Mouse (Mus musculus): ENCODE results near the gene Olfr1024. TPM values are rescaled to one million over a fixed set of nuclear protein-coding genes. Genes with fewer than 3 reads are reported as not detected.

Olfr1024 gene
- polyA plus RNA-seq (2014; fragmentation: Nextera tagmentation; extraction: Ambion mirVana), result not detected in 2 replicates

DNA sequence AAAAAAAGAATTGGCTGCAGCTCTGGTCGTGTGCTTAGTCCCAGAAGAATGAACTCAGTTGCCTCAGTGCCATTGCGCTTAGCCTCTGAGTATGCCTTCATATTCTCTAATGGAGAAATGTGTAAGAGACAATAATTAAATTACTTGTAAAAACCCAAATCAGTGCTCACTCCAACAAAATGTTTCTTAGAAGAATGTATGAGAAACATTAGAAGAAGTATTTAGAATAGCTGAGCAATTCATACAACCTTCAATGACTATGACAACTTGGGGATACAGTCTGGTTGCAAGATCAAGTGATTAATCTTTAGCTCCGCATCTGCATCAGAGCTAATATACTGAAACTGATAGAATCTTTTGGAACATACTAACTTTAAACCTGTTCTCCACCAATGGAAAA, at the start of gene Olfr1024:
Gene Olfr1024 (minus strand): TSS at position 101 of the 400 bp plus-strand sequence.
- H3K9me3 ChIP-seq (ENCODE audit: control insufficient read depth, low read depth, low read length), result no peaks in the 10 kb centered on the region
- no peaks in the 10 kb centered on the region for H3K36me3 ChIP-seq (ENCODE audit: control insufficient read depth, insufficient read depth, low read length)
- H3K27me3 ChIP-seq (ENCODE audit: control insufficient read depth, insufficient read depth, low read length), result no peaks in the 10 kb centered on the region
- no peaks in the 10 kb centered on the region for H3K4me1 ChIP-seq (ENCODE audit: control insufficient read depth, insufficient read depth, low read length)
- no peak within 1 kb of the TSS for H3K4me3 ChIP-seq (ENCODE audit: low read depth, low read length)
- no peak within 1 kb of the TSS for H3K27ac ChIP-seq (ENCODE audit: low read length)
- no peak within 1 kb of the TSS for H3K4me2 ChIP-seq (replicated peaks; ENCODE audit: low read depth, low read length)
- no peak within 1 kb of the TSS for H3K9ac ChIP-seq (replicated peaks; ENCODE audit: low read depth, low read length)
- ATAC-seq (ENCODE audit: insufficient number of reproducible peaks, insufficient read depth, low FRiP score, low read depth), result no peak
- WGBS, result 78% methylated on average over 3 of the region's 3 CpGs

DNA sequence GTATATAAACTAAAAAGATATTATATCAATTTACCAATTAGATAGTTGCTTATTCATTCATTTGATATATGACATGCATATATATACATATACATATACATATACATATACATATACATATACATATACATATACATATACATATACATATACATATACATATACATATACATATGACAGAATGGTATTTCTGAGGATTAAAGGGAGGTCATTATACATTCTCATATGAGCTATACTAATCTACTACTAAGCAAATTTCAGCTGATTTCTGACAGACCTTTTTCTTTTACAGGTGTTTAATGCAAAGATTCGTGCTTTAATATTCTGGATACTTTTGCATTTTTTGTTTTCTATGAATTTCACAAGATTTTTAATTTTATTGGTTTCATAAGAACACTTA, 45.3 kb upstream of the Olfr1024 start, which contains the start of gene Olfr1028:
Gene Olfr1028 (plus strand): TSS at position 301 of the 400 bp plus-strand sequence.
- ATAC-seq (ENCODE audit: insufficient number of reproducible peaks, insufficient read depth, low FRiP score, low read depth), result no peak
- H3K27ac ChIP-seq (ENCODE audit: low read length), result no peak within 1 kb of the TSS
- H3K4me3 ChIP-seq (ENCODE audit: low read depth, low read length), result no peak within 1 kb of the TSS
- WGBS, result 88% methylated on average over 1 of the region's 1 CpGs
- H3K4me2 ChIP-seq (replicated peaks; ENCODE audit: low read depth, low read length), result no peak within 1 kb of the TSS
- no peak within 1 kb of the TSS for H3K9ac ChIP-seq (replicated peaks; ENCODE audit: low read depth, low read length)
- no peaks in the 10 kb centered on the region for H3K9me3 ChIP-seq (ENCODE audit: control insufficient read depth, low read depth, low read length)
- H3K4me1 ChIP-seq (ENCODE audit: control insufficient read depth, insufficient read depth, low read length), result no peaks in the 10 kb centered on the region
- no peaks in the 10 kb centered on the region for H3K36me3 ChIP-seq (ENCODE audit: control insufficient read depth, insufficient read depth, low read length)
- H3K27me3 ChIP-seq (ENCODE audit: control insufficient read depth, insufficient read depth, low read length), result no peaks in the 10 kb centered on the region

DNA sequence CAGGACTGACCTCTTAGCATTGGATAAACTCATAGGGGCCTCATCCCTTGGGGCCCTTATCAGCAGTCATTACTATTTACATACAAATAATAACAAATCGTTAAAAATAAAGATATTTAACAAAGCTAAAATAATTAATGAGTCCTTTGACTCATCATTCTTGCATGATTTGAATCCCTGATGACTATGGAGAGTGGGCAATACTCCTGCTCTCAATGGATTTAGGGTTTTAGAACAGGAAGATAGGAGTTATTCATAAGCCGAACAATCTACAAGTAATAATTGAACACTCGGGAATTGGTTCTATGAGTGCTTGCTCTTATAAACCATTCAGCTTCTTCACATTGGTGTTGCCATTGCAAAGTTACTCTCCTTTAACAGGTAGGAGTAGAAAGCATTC, 16.4 kb upstream of the Olfr1024 start, which contains the start of gene Olfr1026:
Gene Olfr1026 (plus strand): TSS at position 301 of the 400 bp plus-strand sequence.
- Histone ChIP-seq H3K4me3 (ENCODE audit: low read depth, low read length) (no peak within 1 kb of the TSS), H3K36me3 (ENCODE audit: control insufficient read depth, insufficient read depth, low read length) (no peaks in the 10 kb centered on the region), H3K4me1 (ENCODE audit: control insufficient read depth, insufficient read depth, low read length) (no peaks in the 10 kb centered on the region), H3K9me3 (ENCODE audit: control insufficient read depth, low read depth, low read length) (no peaks in the 10 kb centered on the region), H3K4me2 (replicated peaks; ENCODE audit: low read depth, low read length) (no peak within 1 kb of the TSS), H3K9ac (replicated peaks; ENCODE audit: low read depth, low read length) (no peak within 1 kb of the TSS), H3K27me3 (ENCODE audit: control insufficient read depth, insufficient read depth, low read length) (no peaks in the 10 kb centered on the region), H3K27ac (ENCODE audit: low read length) (no peak within 1 kb of the TSS)
- 93% methylated on average over 3 of the region's 3 CpGs for WGBS
- no peak for ATAC-seq (ENCODE audit: insufficient number of reproducible peaks, insufficient read depth, low FRiP score, low read depth)

DNA sequence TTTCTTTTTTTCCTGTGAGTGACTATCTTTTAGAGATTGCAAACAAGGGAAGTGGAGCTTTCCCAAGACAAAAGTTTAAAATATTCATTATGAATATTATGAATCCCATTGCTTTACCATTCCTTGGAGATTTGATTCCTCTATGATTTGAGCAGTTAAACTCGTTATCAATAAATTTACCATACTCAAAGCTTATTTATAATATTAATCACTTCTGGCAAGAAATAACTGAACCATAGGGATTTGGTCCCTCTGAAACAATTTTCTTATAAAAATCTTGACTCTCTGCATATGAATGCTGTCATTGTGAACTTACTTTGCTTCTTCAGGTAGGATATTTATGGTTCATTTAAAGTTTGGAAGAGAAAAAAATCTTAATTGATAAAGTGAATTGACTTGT, 10.0 kb upstream of the Olfr1024 start, which contains the start of gene Olfr1025-ps1:
Gene Olfr1025-ps1 (plus strand): TSS at position 301 of the 400 bp plus-strand sequence.
- H3K4me3 ChIP-seq (ENCODE audit: low read depth, low read length), result no peak within 1 kb of the TSS
- no peak within 1 kb of the TSS for H3K27ac ChIP-seq (ENCODE audit: low read length)
- H3K9ac ChIP-seq (replicated peaks; ENCODE audit: low read depth, low read length), result no peak within 1 kb of the TSS
- no peak for ATAC-seq (ENCODE audit: insufficient number of reproducible peaks, insufficient read depth, low FRiP score, low read depth)
- no peak within 1 kb of the TSS for H3K4me2 ChIP-seq (replicated peaks; ENCODE audit: low read depth, low read length)
- no peaks in the 10 kb centered on the region for H3K9me3 ChIP-seq (ENCODE audit: control insufficient read depth, low read depth, low read length)
- no peaks in the 10 kb centered on the region for H3K27me3 ChIP-seq (ENCODE audit: control insufficient read depth, insufficient read depth, low read length)
- no peaks in the 10 kb centered on the region for H3K4me1 ChIP-seq (ENCODE audit: control insufficient read depth, insufficient read depth, low read length)
- WGBS, result 67% methylated on average over 1 of the region's 1 CpGs
- H3K36me3 ChIP-seq (ENCODE audit: control insufficient read depth, insufficient read depth, low read length), result no peaks in the 10 kb centered on the region

DNA sequence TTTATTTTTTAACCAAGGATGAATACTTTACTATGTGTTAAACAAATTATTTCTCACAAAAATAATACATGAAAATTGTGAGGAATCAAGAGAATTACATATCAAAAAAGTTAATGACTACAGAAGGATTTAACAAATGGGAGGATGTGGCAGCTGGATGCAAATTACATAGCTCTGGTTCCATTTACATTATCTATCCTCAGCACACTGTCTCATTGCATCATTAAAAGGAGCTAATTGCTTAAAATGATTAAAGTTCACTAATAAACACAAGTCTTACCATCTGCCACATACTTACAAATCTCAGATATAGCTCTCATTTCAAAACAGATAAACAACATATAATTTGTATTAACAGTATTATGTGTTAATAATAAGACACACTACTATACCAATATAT, 8.3 kb upstream of the Olfr1024 start:
- no peak overlapping the region for H3K9ac ChIP-seq (replicated peaks; ENCODE audit: low read depth, low read length)
- ATAC-seq (ENCODE audit: insufficient number of reproducible peaks, insufficient read depth, low FRiP score, low read depth), result no peak
- H3K27ac ChIP-seq (ENCODE audit: low read length), result no peak overlapping the region
- no peak overlapping the region for H3K4me3 ChIP-seq (ENCODE audit: low read depth, low read length)
- H3K4me1 ChIP-seq (ENCODE audit: control insufficient read depth, insufficient read depth, low read length), result no peaks in the 10 kb centered on the region
- H3K36me3 ChIP-seq (ENCODE audit: control insufficient read depth, insufficient read depth, low read length), result no peaks in the 10 kb centered on the region
- H3K27me3 ChIP-seq (ENCODE audit: control insufficient read depth, insufficient read depth, low read length), result no peaks in the 10 kb centered on the region
- no peak overlapping the region for H3K4me2 ChIP-seq (replicated peaks; ENCODE audit: low read depth, low read length)
- H3K9me3 ChIP-seq (ENCODE audit: control insufficient read depth, low read depth, low read length), result no peaks in the 10 kb centered on the region

DNA sequence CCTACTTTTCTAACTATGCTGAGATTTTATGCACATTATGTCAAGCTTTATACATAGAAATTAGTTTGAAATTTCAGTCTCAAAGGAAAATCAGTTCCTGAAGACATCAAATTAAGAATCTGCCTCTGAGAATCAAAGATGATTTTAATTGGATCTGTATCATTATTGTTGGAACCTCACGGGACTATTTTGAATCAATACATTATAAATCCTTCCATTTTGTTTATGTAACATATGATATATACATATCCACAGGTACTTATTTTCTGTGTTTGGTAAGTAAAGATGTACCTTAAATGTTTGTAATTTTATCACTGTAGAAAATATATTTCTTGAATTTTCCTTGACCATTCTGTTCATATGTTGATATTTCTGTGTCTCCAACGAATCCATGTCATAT, 19.5 kb downstream of the Olfr1024 start, which contains the start of gene Olfr1023:
Gene Olfr1023 (plus strand): TSS at position 301 of the 400 bp plus-strand sequence.
- no peaks in the 10 kb centered on the region for H3K9me3 ChIP-seq (ENCODE audit: control insufficient read depth, low read depth, low read length)
- 80% methylated on average over 2 of the region's 2 CpGs for WGBS
- H3K27me3 ChIP-seq (ENCODE audit: control insufficient read depth, insufficient read depth, low read length), result no peaks in the 10 kb centered on the region
- H3K36me3 ChIP-seq (ENCODE audit: control insufficient read depth, insufficient read depth, low read length), result no peaks in the 10 kb centered on the region
- no peak within 1 kb of the TSS for H3K9ac ChIP-seq (replicated peaks; ENCODE audit: low read depth, low read length)
- no peak for ATAC-seq (ENCODE audit: insufficient number of reproducible peaks, insufficient read depth, low FRiP score, low read depth)
- H3K27ac ChIP-seq (ENCODE audit: low read length), result no peak within 1 kb of the TSS
- H3K4me2 ChIP-seq (replicated peaks; ENCODE audit: low read depth, low read length), result no peak within 1 kb of the TSS
- H3K4me3 ChIP-seq (ENCODE audit: low read depth, low read length), result no peak within 1 kb of the TSS
- H3K4me1 ChIP-seq (ENCODE audit: control insufficient read depth, insufficient read depth, low read length), result no peaks in the 10 kb centered on the region

DNA sequence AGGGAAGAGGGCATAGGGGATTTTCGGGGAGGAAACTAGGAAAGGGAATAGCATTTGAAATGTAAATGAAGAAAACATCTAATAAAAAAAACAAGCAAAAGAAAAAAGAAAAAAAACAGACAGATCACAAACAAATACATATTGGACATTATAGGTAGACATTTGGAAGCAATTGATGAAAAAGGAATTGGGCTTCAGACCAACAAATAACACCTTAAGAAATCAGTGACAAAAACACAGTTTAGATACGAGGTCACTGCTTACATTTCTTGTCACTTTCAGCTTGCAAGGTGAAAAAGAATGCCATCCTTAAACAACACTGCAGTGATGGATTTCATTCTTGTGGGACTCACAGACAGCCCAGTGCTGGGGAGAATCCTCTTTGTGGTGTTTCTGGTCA, 36.6 kb downstream of the Olfr1024 start, which contains the start of gene Olfr1022:
Gene Olfr1022 (plus strand): TSS at position 301 of the 400 bp plus-strand sequence.
- H3K27ac ChIP-seq (ENCODE audit: low read length), result no peak within 1 kb of the TSS
- H3K9ac ChIP-seq (replicated peaks; ENCODE audit: low read depth, low read length), result no peak within 1 kb of the TSS
- no peaks in the 10 kb centered on the region for H3K36me3 ChIP-seq (ENCODE audit: control insufficient read depth, insufficient read depth, low read length)
- ATAC-seq (ENCODE audit: insufficient number of reproducible peaks, insufficient read depth, low FRiP score, low read depth), result no peak
- no peak within 1 kb of the TSS for H3K4me2 ChIP-seq (replicated peaks; ENCODE audit: low read depth, low read length)
- no peaks in the 10 kb centered on the region for H3K27me3 ChIP-seq (ENCODE audit: control insufficient read depth, insufficient read depth, low read length)
- 24% methylated on average over 2 of the region's 2 CpGs for WGBS
- H3K4me1 ChIP-seq (ENCODE audit: control insufficient read depth, insufficient read depth, low read length), result no peaks in the 10 kb centered on the region
- H3K9me3 ChIP-seq (ENCODE audit: control insufficient read depth, low read depth, low read length), result no peaks in the 10 kb centered on the region
- no peak within 1 kb of the TSS for H3K4me3 ChIP-seq (ENCODE audit: low read depth, low read length)

Data from stomach, embryonic 14.5 days (tissue).